Mouse (Mus musculus) cerebellum, adult 8-10 months (tissue): ENCODE measurements around the gene Colq.

Experiments
- DNase-seq: peaks from one replicate; pipeline ENCODE4 v3.0.0; 2022

Colq gene

GRCm38 (mm10) chr14:31525040-31525810 is 65.9 kb downstream of the Colq start:
- DNase-seq, result no peak

- no peak for DNase-seq
Measured at GRCm38 (mm10) chr14:31521318-31521717, 69.8 kb downstream of the Colq start.

GRCm38 (mm10) chr14:31519165-31519564 is 72.0 kb downstream of the Colq start:
- DNase-seq, result no peak

GRCm38 (mm10) chr14:31515895-31516294 is 75.2 kb downstream of the Colq start:
- no peak for DNase-seq

GRCm38 (mm10) chr14:31510322-31510721 is 80.8 kb downstream of the Colq start:
- no peak for DNase-seq

- peak; percentile 21 for DNase-seq
Measured at GRCm38 (mm10) chr14:31509911-31510310, 81.2 kb downstream of the Colq start.

GRCm38 (mm10) chr14:31506456-31506855 is 84.7 kb downstream of the Colq start:
- DNase-seq, result peak; percentile 53

- DNase-seq, result no peak
Measured at GRCm38 (mm10) chr14:31503406-31503805, 87.7 kb downstream of the Colq start.

- no peak for DNase-seq
Measured at GRCm38 (mm10) chr14:31499526-31499925, 91.6 kb downstream of the Colq start.

GRCm38 (mm10) chr14:31496241-31496646 is 94.9 kb downstream of the Colq start:
- no peak for DNase-seq

GRCm38 (mm10) chr14:31495538-31495937 is 95.6 kb downstream of the Colq start:
- no peak for DNase-seq

GRCm38 (mm10) chr14:31494975-31495455 is 96.1 kb downstream of the Colq start, which contains the start of gene Mettl6:
Gene Mettl6 (minus strand): TSS chr14:31495040.
- peak; percentile 84 for DNase-seq

- DNase-seq, result no peak
Measured at GRCm38 (mm10) chr14:31494349-31494974, 96.7 kb downstream of the Colq start, which contains the start of gene Eaf1. Gene Eaf1 (plus strand): TSS chr14:31494399.

- DNase-seq, result no peak
Measured at GRCm38 (mm10) chr14:31493901-31494300, 97.2 kb downstream of the Colq start.

GRCm38 (mm10) chr14:31488055-31488454 is 103.1 kb downstream of the Colq start:
- no peak for DNase-seq

GRCm38 (mm10) chr14:31486465-31486864 is 104.7 kb downstream of the Colq start:
- DNase-seq, result no peak

- no peak for DNase-seq
Measured at GRCm38 (mm10) chr14:31482417-31482816, 108.7 kb downstream of the Colq start.

GRCm38 (mm10) chr14:31473297-31473696 is 117.8 kb downstream of the Colq start:
- no peak for DNase-seq
